Mouse (Mus musculus) kidney, embryonic 14.5 days (tissue): Measurements from ENCODE around the gene Tuba1a. TPM values are rescaled to one million over a fixed set of nuclear protein-coding genes. Genes with fewer than 3 reads are reported as not detected.
"Not testable (repeated sequence)": the region's sequence is repeated elsewhere in the genome, so short reads cannot be mapped to it uniquely, and the experiment has no call there.

Experiments used
- ATAC-seq: fragments of 200-750 bp; cut with Nextera tagmentation; 2 replicates; pipeline ENCODE4 v1.8.0; 2017; ENCODE audit warnings: moderate number of reproducible peaks, mild to moderate bottlenecking, moderate TSS enrichment, moderate library complexity; ENCODE audit not compliant: low FRiP score, low TSS enrichment
- H3K27ac ChIP-seq: fragments of 300-500 bp; sonication (generic); 2 replicates; pipeline ENCODE4 v1.5.1; 2014; ENCODE audit warnings: low read depth, mild to moderate bottlenecking, low read length, moderate library complexity, mixed read lengths
- H3K27me3 ChIP-seq: fragments of 300-500 bp; sonication (generic); 2 replicates; pipeline ENCODE4 v1.6.1; 2014; ENCODE audit warnings: mild to moderate bottlenecking, low read length; ENCODE audit not compliant: control insufficient read depth, insufficient read depth
- H3K36me3 ChIP-seq: fragments of 300-500 bp; sonication (generic); 2 replicates; pipeline ENCODE4 v1.6.1; 2014; ENCODE audit warnings: low read length, mixed read lengths; ENCODE audit not compliant: control insufficient read depth, insufficient read depth
- H3K4me1 ChIP-seq: fragments of 300-500 bp; sonication (generic); 2 replicates; pipeline ENCODE4 v1.6.1; 2014; ENCODE audit warnings: low read length, mixed read lengths; ENCODE audit not compliant: control insufficient read depth, insufficient read depth
- H3K4me2 ChIP-seq: fragments of 300-500 bp; sonication (generic); replicated peaks from 2 replicates; pipeline ENCODE4 v1.6.1; 2014; ENCODE audit warnings: low read depth, mild to moderate bottlenecking, low read length
- H3K4me3 ChIP-seq: fragments of 300-500 bp; sonication (generic); 2 replicates; pipeline ENCODE4 v1.5.1; 2014; ENCODE audit warnings: mild to moderate bottlenecking, low read length
- H3K9ac ChIP-seq: fragments of 300-500 bp; sonication (generic); 2 replicates; pipeline ENCODE4 v1.6.1; 2014; ENCODE audit warnings: low read depth, mild to moderate bottlenecking, low read length, moderate library complexity
- H3K9me3 ChIP-seq: fragments of 300-500 bp; sonication (generic); 2 replicates; pipeline ENCODE4 v1.6.1; 2016; ENCODE audit warnings: low read length; ENCODE audit not compliant: control insufficient read depth
- WGBS: fragments of 180-500 bp; shearing (Covaris S2); extraction: QIAGEN DNeasy Blood & Tissue Kit; methylation state at CpG from one replicate; pipeline ENCODE4 v1.1.7; 2014; 5-methylcytosine and 5-hydroxymethylcytosine counted together
- polyA plus RNA-seq: library from polyadenylated mRNA; unstranded; fragments of >200 nt; fragmentation: Nextera tagmentation; extraction: Ambion mirVana; gene quantifications from 2 replicates; pipeline ENCODE4 v1.2.1, GENCODE M21; 2014

Gene Tuba1a
- polyA plus RNA-seq, 1 experiment from 2014 or later = 891 TPM

GRCm38 (mm10) chr15:98923031-98923537 lies 30.4 kb downstream of the Tuba1a start:
- Histone ChIP-seq H3K9me3 (no peaks in the 10 kb centered on the region), H3K4me2 (no peak overlapping the region), H3K27me3 (no peaks in the 10 kb centered on the region), H3K27ac (no peak overlapping the region), H3K4me3 (no peak overlapping the region), H3K9ac (no peak overlapping the region), H3K36me3 (no peaks in the 10 kb centered on the region), H3K4me1 (no peaks in the 10 kb centered on the region)
- ATAC-seq = no peak
- 80% methylated on average over 2 of the region's 2 CpGs for WGBS

- Histone ChIP-seq H3K27ac (no peak overlapping the region), H3K9me3 (no peaks in the 10 kb centered on the region), H3K27me3 (no peaks in the 10 kb centered on the region), H3K4me3 (no peak overlapping the region), H3K9ac (no peak overlapping the region), H3K36me3 (no peaks in the 10 kb centered on the region), H3K4me2 (no peak overlapping the region), H3K4me1 (no peaks in the 10 kb centered on the region)
- no peak for ATAC-seq
- 67% methylated on average over 3 of the region's 3 CpGs for WGBS
These were observed 30.9 kb downstream of the Tuba1a start for GRCm38 (mm10) chr15:98922581-98922980.

GRCm38 (mm10) chr15:98921510-98921909 lies 32.0 kb downstream of the Tuba1a start:
- WGBS = 92% methylated on average over 5 of the region's 5 CpGs
- Histone ChIP-seq H3K27me3 (no peaks in the 10 kb centered on the region), H3K4me1 (peaks cover 4% of the 10 kb centered on the region), H3K9me3 (no peaks in the 10 kb centered on the region), H3K27ac (no peak overlapping the region), H3K9ac (no peak overlapping the region), H3K36me3 (no peaks in the 10 kb centered on the region), H3K4me3 (no peak overlapping the region), H3K4me2 (no peak overlapping the region)
- no peak for ATAC-seq

- Histone ChIP-seq H3K4me3 (peak overlapping the region; percentile 86), H3K4me2 (peak overlapping the region; percentile 42), H3K4me1 (peaks cover 15% of the 10 kb centered on the region), H3K27ac (peak overlapping the region; percentile 26), H3K9ac (peak overlapping the region; percentile 46)
- H3K36me3 ChIP-seq, ATAC-seq, H3K9me3 ChIP-seq, H3K27me3 ChIP-seq: not testable (repeated sequence)
- 25% methylated on average over 8 of the region's 8 CpGs for WGBS
These were observed 35.0 kb downstream of the Tuba1a start for GRCm38 (mm10) chr15:98918499-98918895.

- H3K4me3 ChIP-seq = peak within 1 kb of the TSS; percentile 86
- peaks cover 15% of the 10 kb centered on the region for H3K4me1 ChIP-seq
- peaks cover 10% of the 10 kb centered on the region for H3K36me3 ChIP-seq
- peak within 1 kb of the TSS; percentile 77 for H3K9ac ChIP-seq
- peak; percentile 96 for ATAC-seq
- H3K9me3 ChIP-seq = no peaks in the 10 kb centered on the region
- peak within 1 kb of the TSS; percentile 83 for H3K4me2 ChIP-seq
- H3K27ac ChIP-seq = peak within 1 kb of the TSS; percentile 92
- WGBS = under 1% methylated on average over 81 of the region's 82 CpGs
- H3K27me3 ChIP-seq = no peaks in the 10 kb centered on the region
These were observed 35.7 kb downstream of the Tuba1a start, which contains the start of gene Lmbr1l for GRCm38 (mm10) chr15:98917538-98918498. TSS of gene Lmbr1l (minus strand) at chr15:98918231.

GRCm38 (mm10) chr15:98917091-98917490 lies 36.4 kb downstream of the Tuba1a start:
- no peak for ATAC-seq
- Histone ChIP-seq H3K9ac (peak overlapping the region; percentile 77), H3K27ac (peak overlapping the region; percentile 92; the same call in 1 of the 2 replicates), H3K27me3 (no peaks in the 10 kb centered on the region), H3K4me1 (peaks cover 15% of the 10 kb centered on the region), H3K9me3 (no peaks in the 10 kb centered on the region), H3K4me3 (peak overlapping the region; percentile 86), H3K36me3 (peaks cover 17% of the 10 kb centered on the region), H3K4me2 (peak overlapping the region; percentile 83)
- 0% methylated on average over 14 of the region's 14 CpGs for WGBS

- WGBS = 82% methylated on average over 4 of the region's 4 CpGs
- peak overlapping the region; percentile 86; the same call in 1 of the 2 replicates for H3K4me3 ChIP-seq
- no peak overlapping the region for H3K27ac ChIP-seq
- H3K4me1 ChIP-seq = peaks cover 15% of the 10 kb centered on the region
- no peaks in the 10 kb centered on the region for H3K9me3 ChIP-seq
- no peaks in the 10 kb centered on the region for H3K27me3 ChIP-seq
- H3K36me3 ChIP-seq = peaks cover 26% of the 10 kb centered on the region
- H3K4me2 ChIP-seq = peak overlapping the region; percentile 83
- no peak for ATAC-seq
- H3K9ac ChIP-seq = no peak overlapping the region
These were observed 37.5 kb downstream of the Tuba1a start for GRCm38 (mm10) chr15:98916016-98916415.

GRCm38 (mm10) chr15:98914903-98915302 lies 38.6 kb downstream of the Tuba1a start:
- H3K36me3 ChIP-seq = peaks cover 32% of the 10 kb centered on the region
- no peak overlapping the region for H3K9ac ChIP-seq
- H3K4me2 ChIP-seq = no peak overlapping the region
- no peaks in the 10 kb centered on the region for H3K9me3 ChIP-seq
- no peak for ATAC-seq
- WGBS = 94% methylated on average over 6 of the region's 6 CpGs
- no peak overlapping the region for H3K27ac ChIP-seq
- H3K27me3 ChIP-seq = no peaks in the 10 kb centered on the region
- H3K4me3 ChIP-seq = no peak overlapping the region
- H3K4me1 ChIP-seq = peaks cover 15% of the 10 kb centered on the region

- H3K36me3 ChIP-seq = peaks cover 51% of the 10 kb centered on the region
- H3K9me3 ChIP-seq = no peaks in the 10 kb centered on the region
- no peak overlapping the region for H3K4me2 ChIP-seq
- H3K27me3 ChIP-seq = no peaks in the 10 kb centered on the region; the same call in none of the 2 replicates
- H3K4me1 ChIP-seq = no peaks in the 10 kb centered on the region
- H3K9ac ChIP-seq = no peak overlapping the region
- WGBS = 36% methylated on average over 10 of the region's 10 CpGs
- no peak overlapping the region for H3K27ac ChIP-seq
- no peak for ATAC-seq
- H3K4me3 ChIP-seq = no peak overlapping the region
These were observed 48.8 kb downstream of the Tuba1a start for GRCm38 (mm10) chr15:98904692-98905091.
